Mouse (Mus musculus) B cell, adult 62 days (primary cell): ENCODE results near the gene Mfsd4b4. TPM values are rescaled to one million over a fixed set of nuclear protein-coding genes. Genes with fewer than 3 reads are reported as not detected.

Experiments used
- total RNA-seq: library from RNA; stranded (reverse); gene quantifications from 4 replicates; pipeline ENCODE4 v1.2.4, GENCODE M21; 2023

Gene Mfsd4b4
- total RNA-seq = 3.0 to 3.7 TPM (median 3.4 TPM) in 4 replicates

GRCm38 (mm10) chr10:39898874-39899371, at the start of gene Mfsd4b4:
Gene Mfsd4b4, minus strand, starts transcription at chr10:39899238.

GRCm38 (mm10) chr10:39926616-39927139, 27.6 kb upstream of the Mfsd4b4 start, which contains the start of gene Mfsd4b2:
Gene Mfsd4b2, minus strand, starts transcription at chr10:39926923.

Other genes starting within 250 kb of the Mfsd4b4 start
- 39.0 to 53.3 TPM (median 45.0 TPM) in 4 replicates for gene Rev3l, start 167.1 kb downstream of the Mfsd4b4 start, total RNA-seq
- gene Mfsd4b2, start 27.7 kb upstream of the Mfsd4b4 start, total RNA-seq = 0.33 TPM in 1 of 4 replicates, not detected in the others
- gene Mfsd4b3, start 60.9 kb upstream of the Mfsd4b4 start, total RNA-seq = not detected in 4 replicates
- gene Mfsd4b5, start 87.4 kb upstream of the Mfsd4b4 start, total RNA-seq = 0.27 to 0.52 TPM in 2 of 4 replicates, not detected in the others
- gene Mfsd4b1, start 126.0 kb upstream of the Mfsd4b4 start, total RNA-seq = 0.47 TPM in 1 of 4 replicates, not detected in the others
- 9.0 to 13.1 TPM (median 10.1 TPM) in 4 replicates for gene Slc16a10, start 243.0 kb upstream of the Mfsd4b4 start, total RNA-seq